Mouse (Mus musculus) bone marrow, adult 2 months (tissue): ENCODE measurements at regions not wholly inside any gene's neighbourhood (a gene's known extent, or its start where the extent isn't known, plus 50 kb on each side); places are given as distances from the start of the nearest gene placed in this dataset.

Experiments
- H3K27ac ChIP-seq: fragments of 200-500 bp; 2 replicates; pipeline ENCODE4 v1.5.1; 2012; ENCODE audit warnings: low read depth, mild to moderate bottlenecking, control low read depth, inconsistent platforms, low read length; ENCODE audit not compliant: control insufficient read depth, poor library complexity, insufficient read depth
- H3K4me1 ChIP-seq: fragments of 200-500 bp; 2 replicates; pipeline ENCODE4 v1.6.1; 2011; ENCODE audit warnings: low read length; ENCODE audit not compliant: control insufficient read depth, insufficient read depth
- H3K4me3 ChIP-seq: fragments of 200-500 bp; replicated peaks from 2 replicates; pipeline ENCODE3; 2011; ENCODE audit warnings: mild to moderate bottlenecking, low read depth, low read length, control low read depth; ENCODE audit not compliant: control insufficient read depth
- CTCF ChIP-seq: fragments of 200-500 bp; IDR thresholded peaks from 2 replicates; pipeline ENCODE4 v1.5.1; 2011; ENCODE audit warnings: low read length, control low read depth; ENCODE audit not compliant: control insufficient read depth, insufficient read depth
- POLR2A ChIP-seq: fragments of 200-500 bp; IDR thresholded peaks from 2 replicates; pipeline ENCODE4 v1.6.1; 2011; ENCODE audit warnings: low read depth, mild to moderate bottlenecking, control low read depth, low read length, borderline replicate concordance; ENCODE audit not compliant: control insufficient read depth
- WGBS: fragments of 180-500 bp; shearing (Covaris S2); methylation state at CpG from one replicate; pipeline ENCODE4 v1.1.7; 2018; 5-methylcytosine and 5-hydroxymethylcytosine counted together

GRCm38 (mm10) chr4:95439834-95440233, 117.5 kb upstream of the Fggy start:
- 41% methylated on average over 1 of the region's 1 CpGs for WGBS
- no peak overlapping the region for H3K27ac ChIP-seq
- TF ChIP-seq CTCF (no peak), POLR2A (no peak)
- H3K4me1 ChIP-seq, result no peaks in the 10 kb centered on the region
- H3K4me3 ChIP-seq, result no peak overlapping the region

GRCm38 (mm10) chr4:95443854-95444811, 113.2 kb upstream of the Fggy start:
- no peak overlapping the region for H3K4me3 ChIP-seq
- no peaks in the 10 kb centered on the region for H3K4me1 ChIP-seq
- no peak overlapping the region for H3K27ac ChIP-seq
- no peak for TF ChIP-seq CTCF
- 80% methylated on average over 12 of the region's 12 CpGs for WGBS

GRCm38 (mm10) chr4:95450286-95450685, 107.0 kb upstream of the Fggy start:
- Histone ChIP-seq H3K4me1 (no peaks in the 10 kb centered on the region), H3K27ac (no peak overlapping the region), H3K4me3 (no peak overlapping the region)
- TF ChIP-seq POLR2A, result no peak
- TF ChIP-seq CTCF, result no peak
- 89% methylated on average over 1 of the region's 1 CpGs for WGBS

- WGBS, result 62% methylated on average over 3 of the region's 3 CpGs
- no peak for TF ChIP-seq POLR2A
- TF ChIP-seq CTCF, result no peak
- H3K4me3 ChIP-seq, result no peak overlapping the region
- no peak overlapping the region for H3K27ac ChIP-seq
- H3K4me1 ChIP-seq, result no peaks in the 10 kb centered on the region
Observed at GRCm38 (mm10) chr4:95451831-95452230, 105.5 kb upstream of the Fggy start.

GRCm38 (mm10) chr4:95456318-95456717, 101.0 kb upstream of the Fggy start:
- H3K4me1 ChIP-seq, result no peaks in the 10 kb centered on the region
- TF ChIP-seq CTCF, result no peak
- no peak for TF ChIP-seq POLR2A
- 82% methylated on average over 1 of the region's 1 CpGs for WGBS
- H3K4me3 ChIP-seq, result no peak overlapping the region
- H3K27ac ChIP-seq, result no peak overlapping the region

- WGBS, result 88% methylated on average over 5 of the region's 5 CpGs
- no peaks in the 10 kb centered on the region for H3K4me1 ChIP-seq
- H3K27ac ChIP-seq, result no peak overlapping the region
- TF ChIP-seq CTCF, result no peak
- TF ChIP-seq POLR2A, result no peak
- H3K4me3 ChIP-seq, result no peak overlapping the region
Observed at GRCm38 (mm10) chr4:95456943-95457342, 100.4 kb upstream of the Fggy start.

GRCm38 (mm10) chr4:95462476-95462875, 94.8 kb upstream of the Fggy start:
- 74% methylated on average over 3 of the region's 3 CpGs for WGBS
- no peak overlapping the region for H3K4me3 ChIP-seq
- no peak overlapping the region for H3K27ac ChIP-seq
- no peak for TF ChIP-seq POLR2A
- TF ChIP-seq CTCF, result no peak
- no peaks in the 10 kb centered on the region for H3K4me1 ChIP-seq

GRCm38 (mm10) chr4:95463082-95463825, 94.1 kb upstream of the Fggy start:
- no peak overlapping the region for H3K4me3 ChIP-seq
- WGBS, result 73% methylated on average over 8 of the region's 8 CpGs
- H3K27ac ChIP-seq, result no peak overlapping the region
- H3K4me1 ChIP-seq, result no peaks in the 10 kb centered on the region
- TF ChIP-seq CTCF, result no peak
- no peak for TF ChIP-seq POLR2A
